Mouse (Mus musculus) inflammation-experienced regulatory T-cells, adult 6 months (primary cell): ENCODE data around the gene Ctnna3. TPM values are rescaled to one million over a fixed set of nuclear protein-coding genes. Genes with fewer than 3 reads are reported as not detected.

Experiments used
- ATAC-seq: one replicate; pipeline ENCODE4 v1.8.0; 2017
- polyA plus RNA-seq, 3 experiments: library from polyadenylated mRNA; unstranded; fragments of 100-300 nt; shearing (Covaris generic); gene quantifications; one replicate each; pipeline ENCODE4 v1.2.1; 2017

Gene Ctnna3
- polyA plus RNA-seq, 3 experiments from 2014 or later = 0.12 TPM; not detected in 2

- ATAC-seq = no peak
These were observed 521.0 kb downstream of the Ctnna3 start for GRCm38 (mm10) chr10:63950867-63951266.

- no peak for ATAC-seq
These were observed 521.6 kb downstream of the Ctnna3 start for GRCm38 (mm10) chr10:63951481-63951880.

GRCm38 (mm10) chr10:63954308-63954930 is 524.5 kb downstream of the Ctnna3 start:
- no peak for ATAC-seq

- no peak for ATAC-seq
These were observed 542.4 kb downstream of the Ctnna3 start for GRCm38 (mm10) chr10:63972300-63972699.

- ATAC-seq = no peak
These were observed 548.2 kb downstream of the Ctnna3 start for GRCm38 (mm10) chr10:63978101-63978500.

- no peak for ATAC-seq
These were observed 548.6 kb downstream of the Ctnna3 start for GRCm38 (mm10) chr10:63978535-63978934.

GRCm38 (mm10) chr10:63978969-63979368 is 549.1 kb downstream of the Ctnna3 start:
- ATAC-seq = no peak

- ATAC-seq = no peak
These were observed 549.5 kb downstream of the Ctnna3 start for GRCm38 (mm10) chr10:63979410-63979809.

GRCm38 (mm10) chr10:63985576-63985975 is 555.7 kb downstream of the Ctnna3 start:
- no peak for ATAC-seq

- ATAC-seq = no peak
These were observed 564.4 kb downstream of the Ctnna3 start for GRCm38 (mm10) chr10:63994251-63994650.

GRCm38 (mm10) chr10:64001531-64001930 is 571.6 kb downstream of the Ctnna3 start:
- no peak for ATAC-seq

GRCm38 (mm10) chr10:64001996-64002395 is 572.1 kb downstream of the Ctnna3 start:
- ATAC-seq = no peak

GRCm38 (mm10) chr10:64020347-64020746 is 590.4 kb downstream of the Ctnna3 start:
- ATAC-seq = no peak

GRCm38 (mm10) chr10:64023340-64023739 is 593.4 kb downstream of the Ctnna3 start:
- no peak for ATAC-seq

GRCm38 (mm10) chr10:64030901-64031300 is 601.0 kb downstream of the Ctnna3 start:
- no peak for ATAC-seq

- ATAC-seq = no peak
These were observed 610.0 kb downstream of the Ctnna3 start for GRCm38 (mm10) chr10:64039760-64040535.

- ATAC-seq = no peak
These were observed 611.3 kb downstream of the Ctnna3 start for GRCm38 (mm10) chr10:64041218-64041617.

GRCm38 (mm10) chr10:64041892-64042291 is 612.0 kb downstream of the Ctnna3 start:
- no peak for ATAC-seq

GRCm38 (mm10) chr10:64049151-64049550 is 619.3 kb downstream of the Ctnna3 start:
- ATAC-seq = no peak

GRCm38 (mm10) chr10:64049946-64050345 is 620.0 kb downstream of the Ctnna3 start:
- ATAC-seq = no peak

GRCm38 (mm10) chr10:64063704-64064103 is 633.8 kb downstream of the Ctnna3 start:
- ATAC-seq = no peak

GRCm38 (mm10) chr10:64075944-64076343 is 646.0 kb downstream of the Ctnna3 start:
- no peak for ATAC-seq

- ATAC-seq = no peak
These were observed 646.6 kb downstream of the Ctnna3 start for GRCm38 (mm10) chr10:64076410-64077052.

- no peak for ATAC-seq
These were observed 652.4 kb downstream of the Ctnna3 start for GRCm38 (mm10) chr10:64082345-64082744.
